Mouse (Mus musculus): ENCODE data around the gene Tmcc3.

DNA sequence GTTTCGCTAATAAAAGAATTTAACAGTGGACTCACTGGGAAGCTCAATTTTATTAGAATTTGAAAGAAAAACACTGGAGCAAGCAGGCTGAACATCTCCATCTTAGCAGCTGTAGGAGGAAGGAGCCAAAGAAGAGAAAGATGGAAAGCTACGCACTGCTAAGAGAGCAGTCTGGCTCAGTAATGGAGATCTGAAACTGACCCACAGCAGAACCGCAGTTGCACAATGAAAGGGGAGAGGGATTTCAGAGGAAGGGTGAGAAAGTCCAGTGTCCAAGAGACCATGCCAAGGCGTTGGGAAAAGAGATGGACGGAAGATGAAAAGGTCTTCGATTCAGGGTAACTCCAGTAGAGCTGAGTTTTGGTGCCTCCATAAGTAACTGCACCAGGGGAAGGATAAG, 24.3 kb downstream of the Tmcc3 start:
- TF ChIP-seq CTCF (IDR thresholded peaks at IDR 0.05; ENCODE audit: extremely low read depth, insufficient read depth, insufficient read length, insufficient replicate concordance) = no peak
- no peak for TF ChIP-seq POLR2A (IDR thresholded peaks at IDR 0.05; ENCODE audit: low read depth, low read length)
